Mouse (Mus musculus) adrenal gland, postnatal 36 days (tissue): ENCODE measurements around the gene Il17rd. TPM values are rescaled to one million over a fixed set of nuclear protein-coding genes. Genes with fewer than 3 reads are reported as not detected.
A peak's percentile ranks its signal among the peaks of the same experiment; 100 is the strongest.

Experiments used
- DNase-seq, 2 experiments: peaks; one replicate each; pipeline ENCODE4 v3.0.0; 2021; ENCODE audit warnings: mixed read lengths in 1 of 2
- long read RNA-seq, 2 experiments: library from polyadenylated mRNA; stranded (forward); transcript quantifications; one replicate each; pipeline ENCODE4 v2.0.0; 2021; ENCODE audit warnings: borderline sequencing depth in 2 of 2
- total RNA-seq, 2 experiments: library from RNA; stranded (reverse); gene quantifications; 2 replicates each; pipeline ENCODE4 v1.2.3; 2021

Gene Il17rd
- 1 to 10 TPM; 2.9 to 3.4 TPM for total RNA-seq
- long read RNA-seq, experiment 1, result 0 reads
- long read RNA-seq, experiment 2, result 0 reads

DNA sequence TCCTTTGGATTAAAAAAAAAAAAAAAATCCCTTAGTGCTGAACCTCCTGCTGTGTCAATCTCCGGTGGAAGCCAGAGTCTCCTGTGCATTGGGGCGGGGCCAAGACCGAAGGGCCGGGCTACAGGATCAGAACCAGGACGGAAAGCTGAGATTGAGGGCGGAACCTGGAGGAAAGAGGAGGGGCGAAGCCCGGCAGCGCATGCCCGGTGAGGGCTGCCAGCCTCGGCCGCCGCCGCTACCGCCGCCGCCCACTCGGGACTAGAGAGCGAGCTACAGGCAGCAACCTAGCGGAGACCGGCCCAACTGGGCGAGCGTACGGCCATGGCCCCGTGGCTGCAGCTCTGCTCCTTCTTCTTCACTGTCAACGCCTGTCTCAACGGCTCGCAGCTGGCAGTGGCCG is at the start of gene Il17rd:
Gene Il17rd, plus strand, starts transcription at position 159 of the 400 bp plus-strand sequence.
- peak; percentile 96 for DNase-seq

DNA sequence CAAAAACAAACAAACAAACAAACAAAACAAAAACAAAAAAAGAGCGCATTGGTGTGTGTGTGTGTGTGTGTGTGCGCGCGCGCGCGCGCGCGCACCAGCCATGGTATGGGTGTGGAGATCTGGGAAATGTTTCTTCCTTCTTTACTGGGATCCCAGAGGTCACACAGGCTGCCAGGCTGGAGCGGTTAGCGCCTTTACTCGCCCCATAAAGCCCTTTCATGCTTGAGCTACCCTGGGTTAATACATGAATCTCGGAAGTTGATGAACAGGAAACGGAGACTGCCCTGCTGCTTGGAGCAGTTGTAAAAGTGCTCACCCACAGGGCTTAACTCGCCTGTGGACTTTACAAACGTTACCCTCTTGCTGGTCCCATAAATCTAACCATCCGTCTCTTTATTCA is 47.1 kb upstream of the Il17rd start:
- no peak for DNase-seq

DNA sequence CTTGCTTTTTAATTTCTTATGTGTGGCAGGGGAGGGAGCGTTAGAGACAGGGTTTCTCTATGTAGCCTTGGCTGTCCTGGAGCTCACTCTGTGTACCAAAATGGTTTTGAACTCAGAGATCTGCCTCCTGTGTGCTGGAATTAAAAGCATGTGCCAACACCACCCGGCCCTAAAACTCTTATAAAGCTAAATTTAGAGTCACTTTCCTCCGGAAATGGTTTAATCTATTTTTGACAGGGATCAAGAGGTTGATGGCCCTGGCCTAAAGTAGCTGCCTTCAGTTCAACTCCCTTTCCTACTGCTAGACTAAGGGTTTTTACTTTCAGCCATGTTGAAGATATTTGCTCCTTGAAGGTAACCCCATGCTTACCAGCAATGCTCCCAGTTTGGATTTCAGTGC is 45.3 kb upstream of the Il17rd start:
- DNase-seq, result no peak

DNA sequence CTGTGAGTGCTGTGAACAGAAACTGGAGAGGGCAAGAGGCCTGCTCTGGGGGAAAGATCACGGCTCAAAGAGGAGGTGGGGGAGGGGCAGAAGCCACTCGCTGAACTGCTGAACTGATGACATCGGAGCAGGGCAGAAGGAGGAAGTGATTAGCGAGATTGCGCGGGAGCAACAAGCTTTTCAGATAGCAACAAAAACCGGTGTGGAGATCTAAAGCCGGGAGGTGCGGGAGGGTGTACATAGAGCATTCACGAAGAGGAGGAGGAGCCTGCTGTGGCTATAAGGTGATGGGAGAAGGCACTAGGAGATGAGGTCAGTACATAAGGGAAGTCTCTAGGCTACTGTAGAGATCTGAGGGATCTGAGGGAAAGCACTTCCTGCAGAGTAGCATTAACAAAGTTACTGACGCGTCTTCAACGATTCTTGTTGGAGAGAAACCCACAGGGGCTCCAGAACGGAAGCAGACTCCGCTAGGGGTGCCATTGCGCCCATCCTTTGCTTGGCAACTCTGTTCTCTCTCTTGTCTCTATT is 44.5 kb upstream of the Il17rd start, which contains the start of gene Hesx1:
Gene Hesx1, plus strand, starts transcription at position 206 of the 531 bp plus-strand sequence.
- peak; percentile 31 to 72 for DNase-seq

DNA sequence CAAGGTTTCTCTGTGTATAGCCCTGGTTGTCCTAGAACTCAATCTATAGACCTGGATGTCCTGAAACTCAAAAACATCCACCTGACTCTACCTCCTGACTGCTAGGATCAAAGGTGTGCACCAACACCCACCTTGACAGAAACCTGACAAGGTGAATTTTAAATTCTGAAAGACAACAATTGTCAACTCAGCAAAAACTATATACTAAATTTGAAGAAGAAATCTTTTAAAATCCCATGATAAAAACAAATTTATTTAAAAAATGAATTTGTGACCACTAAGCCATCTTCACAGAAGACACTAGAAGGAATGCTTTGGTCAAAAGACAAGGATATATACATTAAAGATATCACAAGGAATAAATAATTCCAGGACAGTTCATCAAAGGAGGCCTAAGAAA is 42.5 kb upstream of the Il17rd start:
- DNase-seq, result no peak

DNA sequence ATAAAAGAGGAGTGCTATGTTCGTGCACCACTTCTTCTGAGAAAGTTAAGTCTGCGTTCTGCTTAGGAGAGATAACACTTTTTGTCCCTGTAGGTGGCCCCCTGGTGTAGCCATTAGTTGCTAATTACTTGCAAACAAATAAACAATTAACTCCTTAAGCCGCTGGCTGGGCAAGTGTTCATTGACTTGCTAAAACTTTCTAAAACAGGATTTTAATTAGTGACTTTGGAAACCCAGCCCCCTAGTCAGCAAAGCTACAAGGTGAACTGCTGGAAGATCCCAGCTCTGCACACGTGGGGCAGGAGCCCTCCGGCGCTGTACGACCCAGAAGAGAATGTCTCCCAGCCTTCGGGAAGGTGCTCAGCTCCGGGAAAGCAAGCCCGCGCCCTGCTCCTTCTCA is 38.4 kb upstream of the Il17rd start:
- DNase-seq, result no peak

DNA sequence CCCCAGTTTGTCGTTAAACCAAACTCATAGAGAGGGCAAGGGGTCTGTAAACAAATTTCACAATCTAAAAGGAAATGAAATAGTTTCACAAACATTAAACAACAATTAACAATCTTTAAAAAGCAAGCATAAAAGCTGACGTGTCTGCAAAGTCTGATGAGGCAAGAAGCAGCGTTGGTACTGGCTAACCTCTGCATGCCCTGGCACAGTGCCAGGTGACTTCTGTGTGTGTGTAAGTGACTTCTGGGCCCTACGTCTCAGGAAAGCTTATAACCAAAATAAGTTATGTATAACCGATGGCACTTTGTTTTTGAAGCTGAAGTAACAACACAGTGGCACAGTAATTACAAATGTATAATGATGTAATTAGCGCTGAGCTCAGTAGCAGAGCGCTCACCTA is 33.8 kb upstream of the Il17rd start:
- DNase-seq, result peak; percentile 26 to 49

DNA sequence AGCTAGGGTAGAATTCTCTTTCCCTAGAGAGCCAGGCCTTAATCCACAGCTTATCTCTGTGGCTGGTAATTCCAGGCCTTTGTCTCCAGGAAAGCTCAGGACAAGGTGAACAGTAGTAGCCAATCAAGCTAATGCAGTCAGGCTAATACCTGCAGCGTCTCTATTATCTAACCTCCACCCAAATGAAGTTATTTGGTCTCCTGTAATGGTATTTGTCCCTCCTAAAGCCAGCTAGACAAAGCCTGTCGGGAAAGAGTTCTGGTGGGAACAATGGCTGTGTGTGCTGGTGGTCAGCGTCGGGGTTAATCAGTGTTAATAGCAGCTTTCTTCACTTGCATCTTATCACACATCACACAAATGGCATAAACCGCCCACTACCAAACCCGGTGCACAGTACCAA is 32.8 kb upstream of the Il17rd start:
- DNase-seq, result no peak

DNA sequence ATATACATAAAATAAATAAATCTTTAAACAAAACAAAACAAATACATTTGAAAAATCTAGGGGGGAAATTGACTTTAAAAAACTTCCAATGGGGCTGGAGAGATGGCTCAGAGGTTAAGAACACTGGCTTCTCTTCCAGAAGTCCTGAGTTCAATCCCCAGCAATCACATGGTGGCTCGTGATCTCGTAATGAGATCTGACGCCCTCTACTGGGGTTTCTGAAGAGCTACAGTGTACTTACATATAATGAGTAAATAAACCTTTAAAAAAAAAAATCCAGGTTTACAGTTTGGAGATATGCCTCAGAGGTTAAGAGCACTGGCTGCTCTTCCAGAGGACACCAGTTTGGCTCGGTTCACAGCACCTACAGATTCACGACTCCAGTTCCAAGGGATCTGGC is 27.2 kb upstream of the Il17rd start:
- DNase-seq, result no peak

DNA sequence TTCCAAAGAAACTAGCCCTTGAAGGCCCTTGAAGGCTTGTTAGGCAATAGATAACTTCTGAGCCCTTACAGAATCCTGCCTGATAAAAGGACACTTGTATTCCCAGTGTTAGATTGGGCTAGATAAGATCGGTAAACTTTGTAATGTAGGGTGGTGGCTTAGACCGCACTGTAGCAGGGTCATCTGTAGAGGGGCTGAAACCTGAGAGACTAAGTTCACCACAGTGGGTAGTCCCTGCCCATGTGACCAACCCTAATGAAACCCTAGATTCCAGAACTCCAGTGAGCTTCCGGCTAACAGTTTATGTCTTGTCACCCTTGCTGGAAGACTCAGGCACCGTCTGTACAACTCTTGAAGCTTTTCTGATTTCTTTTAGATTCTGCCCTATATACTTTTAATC is 25.1 kb upstream of the Il17rd start:
- no peak for DNase-seq

DNA sequence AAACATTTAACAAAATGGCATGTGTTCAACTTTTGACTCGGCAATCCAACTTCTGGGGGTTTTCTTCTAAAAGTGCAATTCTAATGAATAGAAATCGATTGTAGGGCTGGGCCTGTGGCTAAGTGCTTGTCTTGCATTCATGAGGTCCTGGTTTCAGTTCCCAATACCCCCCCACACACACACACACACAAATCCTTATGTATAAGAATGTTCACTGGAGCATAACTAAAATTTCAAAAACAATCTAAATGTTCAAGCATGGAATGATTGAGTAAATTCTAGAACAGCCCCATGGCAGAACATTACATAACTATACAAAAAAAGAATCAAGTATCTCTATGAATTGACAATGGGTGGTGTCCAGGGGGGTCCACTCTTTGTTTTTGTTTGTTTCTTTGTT is 20.8 kb upstream of the Il17rd start:
- no peak for DNase-seq

DNA sequence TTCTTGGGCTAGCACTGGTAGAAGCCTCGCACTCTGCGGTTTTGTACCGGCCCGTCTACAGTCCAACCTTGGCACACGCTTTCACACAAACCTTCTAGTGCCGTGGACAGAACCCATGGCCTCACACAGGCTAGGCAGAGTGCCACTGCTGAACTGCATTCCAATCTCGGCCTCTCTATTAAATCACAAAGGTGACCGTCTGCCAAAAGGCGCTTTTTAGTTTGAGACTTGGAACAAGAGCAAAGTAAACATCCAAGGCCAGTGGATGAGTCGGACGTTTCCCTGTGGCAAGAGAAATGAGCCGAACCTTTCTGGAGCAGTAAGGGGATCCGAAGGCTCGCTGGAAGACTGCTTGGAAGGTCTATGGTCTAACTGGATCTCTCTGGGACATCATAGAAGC is 18.9 kb upstream of the Il17rd start:
- DNase-seq, result peak; percentile 78 to 80

DNA sequence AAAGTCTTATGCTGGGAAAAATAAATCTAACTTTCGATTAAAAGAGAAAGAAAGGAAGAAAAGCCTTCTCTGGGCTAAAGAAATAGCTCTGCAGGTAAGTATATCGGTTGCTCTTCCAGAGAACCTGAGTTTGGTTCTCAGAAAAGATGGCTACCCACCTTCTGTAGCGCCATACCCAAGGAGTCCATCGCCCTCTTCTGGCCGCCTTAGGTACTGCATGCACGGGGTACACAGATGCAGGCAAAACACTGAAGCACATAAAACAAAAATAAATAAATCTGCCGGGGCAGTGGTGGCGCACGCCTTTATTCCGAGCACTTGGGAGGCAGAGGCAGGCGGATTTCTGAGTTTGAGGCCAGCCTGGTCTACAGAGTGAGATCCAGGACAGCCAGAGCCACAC is 15.9 kb upstream of the Il17rd start:
- peak; percentile 80 to 86 for DNase-seq

DNA sequence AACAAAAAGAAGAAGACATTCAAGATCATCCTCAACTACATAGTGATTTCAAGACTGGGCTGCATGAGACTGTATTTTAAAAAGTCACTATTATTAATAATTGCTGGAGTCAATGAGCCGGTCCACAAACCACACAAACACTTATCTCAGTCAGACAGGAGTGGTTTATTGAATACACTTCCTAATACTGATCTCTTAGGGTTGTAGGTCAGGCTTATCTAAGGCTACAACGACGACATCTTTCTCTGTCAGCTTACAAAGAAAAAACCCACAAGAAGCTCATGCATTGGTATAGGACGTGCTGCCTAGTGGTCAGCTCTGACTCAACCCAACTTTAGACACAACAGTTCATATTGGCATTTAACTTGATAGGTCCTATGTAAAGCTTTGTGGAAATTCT is 14.1 kb upstream of the Il17rd start:
- no peak for DNase-seq

DNA sequence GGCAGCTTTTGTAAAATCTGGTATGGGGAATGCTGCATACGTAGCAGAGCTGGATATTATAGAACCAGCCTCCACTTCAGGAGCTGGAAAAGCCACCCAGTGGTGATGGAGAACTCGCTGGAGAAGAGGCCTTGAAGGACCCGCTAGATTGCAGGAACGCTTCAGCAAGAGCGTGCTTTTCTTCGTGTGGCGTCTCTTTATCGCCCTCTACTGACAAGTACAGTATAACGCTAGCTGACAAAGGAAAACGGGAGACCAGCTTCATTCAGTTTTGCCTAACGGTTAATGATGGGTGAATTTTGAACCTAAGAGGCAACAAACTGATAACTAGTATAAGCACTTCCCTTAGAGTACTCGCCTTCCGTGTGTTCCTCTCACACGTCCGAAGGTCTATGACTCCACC is 9.0 kb upstream of the Il17rd start:
- peak; percentile 30 to 51 for DNase-seq

DNA sequence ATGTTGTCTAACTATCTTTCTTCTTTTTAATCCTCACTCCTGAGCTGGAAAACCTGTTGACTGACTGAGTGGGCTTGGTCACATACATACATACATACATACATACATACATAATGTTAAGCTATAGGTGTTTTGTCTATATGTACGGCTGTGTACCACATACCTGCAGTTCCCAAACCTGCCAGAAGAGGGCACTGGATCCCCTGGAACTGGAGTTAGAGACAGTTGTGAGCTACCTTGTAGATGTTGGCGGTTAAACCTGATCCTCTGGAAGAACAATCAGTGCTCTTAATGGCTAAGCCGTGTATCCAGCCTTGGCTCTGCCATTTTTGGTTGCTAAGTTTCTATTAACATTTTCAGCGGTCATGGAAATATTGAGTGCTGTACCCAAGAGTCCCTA is 7.6 kb upstream of the Il17rd start:
- DNase-seq, result peak; percentile 75 to 82

DNA sequence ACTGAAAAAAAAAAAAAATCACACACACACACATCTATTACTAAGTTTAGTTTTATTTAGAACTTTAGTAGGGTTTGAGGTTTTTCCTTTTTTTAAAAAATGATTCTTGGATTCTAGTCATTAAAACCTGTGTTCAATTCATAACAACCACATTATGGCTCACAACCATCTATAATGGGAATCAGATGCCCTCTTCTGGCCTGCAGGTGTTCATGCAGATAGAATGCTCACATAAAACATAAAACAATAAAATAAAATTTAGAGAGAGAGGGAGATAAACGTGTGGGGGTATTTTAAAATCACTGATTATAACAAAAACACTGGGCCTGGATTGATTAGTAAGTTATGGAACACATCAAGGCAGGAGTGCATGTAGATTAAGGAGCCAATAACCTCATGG is 1.2 kb upstream of the Il17rd start:
- DNase-seq, result no peak

DNA sequence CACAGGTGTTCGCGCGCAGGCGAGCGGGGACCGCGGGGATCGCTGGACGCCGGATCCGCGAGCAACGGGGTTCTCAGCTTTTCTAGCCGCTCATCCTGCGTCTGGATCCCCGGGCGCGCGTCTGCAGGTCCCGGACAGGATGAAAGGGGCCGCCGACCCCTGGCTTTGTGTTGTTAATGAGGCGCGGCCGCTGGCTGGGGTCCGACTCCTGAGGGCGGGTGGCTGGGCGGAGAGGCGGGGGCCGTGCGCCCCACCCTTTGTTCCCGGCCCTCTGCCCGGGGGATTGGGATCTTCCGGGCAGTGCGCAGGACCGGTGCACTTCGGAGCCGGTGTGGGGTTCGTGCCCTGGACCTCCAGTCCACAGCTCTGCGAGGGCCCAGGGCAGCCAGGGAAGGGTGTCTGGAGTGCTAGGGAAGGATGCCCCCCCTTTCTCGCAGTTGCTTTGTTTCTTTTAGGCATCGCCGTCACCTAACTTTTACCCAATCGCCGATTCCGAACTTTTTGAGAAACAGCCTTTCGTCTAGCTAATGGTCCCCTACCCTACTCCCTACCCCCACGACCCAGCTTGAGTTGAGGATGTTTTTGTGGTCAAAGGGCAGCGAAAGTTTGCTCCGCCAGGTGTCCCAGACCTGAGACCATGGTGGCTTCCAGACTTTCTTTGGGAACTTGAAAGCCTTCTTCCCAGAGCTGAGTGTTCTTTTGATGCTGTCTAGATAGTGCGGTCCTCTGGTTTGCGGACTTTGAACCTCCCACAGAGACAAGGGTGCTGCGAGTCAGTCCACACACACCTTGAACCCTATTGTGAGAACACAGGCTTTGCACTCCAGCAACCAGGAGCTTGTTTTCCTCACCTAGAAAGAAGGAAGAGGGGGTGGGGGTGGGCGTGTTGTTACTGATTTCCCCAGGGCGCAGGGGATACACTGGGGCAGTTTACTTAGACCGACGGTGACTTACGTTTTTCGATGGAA is 824 bp downstream of the Il17rd start:
- peak; percentile 24 to 46 for DNase-seq

DNA sequence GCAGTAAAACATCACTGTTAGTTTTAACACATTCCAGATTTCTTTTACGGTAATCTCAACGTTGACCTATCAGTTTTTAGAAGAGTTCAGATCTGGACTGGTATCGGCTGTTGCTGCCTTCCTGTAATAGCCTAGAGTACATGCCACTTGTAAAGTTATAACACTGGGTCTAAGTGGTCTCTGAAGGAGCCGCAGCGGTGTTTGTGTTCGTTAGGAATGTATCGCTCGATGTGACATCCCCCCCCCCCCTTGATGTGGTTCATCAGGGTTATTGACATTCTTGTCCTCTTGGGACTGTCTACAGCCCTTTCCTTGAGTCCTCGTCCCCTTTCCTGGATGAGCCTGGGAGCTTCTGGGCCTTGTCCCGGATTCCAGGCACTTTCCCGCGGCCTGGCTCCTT is 1.7 kb downstream of the Il17rd start:
- DNase-seq, result no peak

DNA sequence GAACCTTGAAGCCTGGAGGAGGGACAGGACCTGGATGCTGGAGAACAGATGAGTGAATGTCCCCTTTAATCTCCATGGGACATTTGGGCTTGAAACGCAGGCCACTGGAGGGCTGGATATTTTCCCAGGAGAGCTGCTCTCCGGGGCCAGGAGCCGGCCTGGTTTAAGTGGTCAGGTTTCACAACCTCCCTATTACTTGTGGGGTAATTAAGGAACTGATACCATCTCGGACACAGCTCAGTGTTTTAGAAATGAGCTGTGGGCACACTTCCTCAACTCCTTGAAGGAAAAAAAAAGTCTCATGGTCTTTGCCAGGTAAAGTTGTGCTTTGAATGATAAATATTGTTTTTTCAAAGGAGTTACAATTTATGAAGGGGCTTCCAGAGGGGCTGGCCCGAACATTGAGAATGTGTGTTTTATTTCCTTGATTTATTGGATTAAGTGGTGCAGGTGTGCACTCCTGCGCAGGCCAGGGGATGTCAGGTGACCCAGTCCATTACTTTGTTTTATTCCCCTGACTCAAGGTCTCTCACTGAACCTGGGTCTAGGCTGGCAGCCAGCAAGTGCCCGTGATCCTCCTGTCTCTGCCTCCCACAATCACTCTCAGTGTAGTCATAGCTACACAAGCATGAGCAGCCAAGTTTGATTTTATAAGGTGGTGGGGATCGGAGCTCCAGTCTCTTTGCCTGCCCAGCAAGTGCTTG is 3.7 kb downstream of the Il17rd start:
- DNase-seq, result no peak

DNA sequence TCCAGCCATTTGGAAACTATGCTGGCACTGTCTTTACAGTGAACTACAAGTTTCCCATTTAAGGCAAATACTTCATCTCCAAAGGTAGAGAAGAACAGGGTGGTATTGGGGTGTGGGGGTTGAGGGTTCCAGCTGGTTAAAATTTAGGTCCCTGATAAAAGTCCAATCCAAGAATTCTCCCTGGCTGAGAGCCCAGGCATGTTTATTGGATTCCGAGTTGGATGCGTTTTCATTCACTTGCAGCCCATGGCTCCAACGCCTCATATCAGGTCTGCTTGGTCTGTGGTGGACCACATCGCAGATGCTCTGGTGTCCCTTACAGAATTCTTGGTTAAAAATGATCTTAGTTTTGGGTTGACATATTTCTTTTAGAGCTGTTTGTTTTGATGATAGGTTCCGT is 4.7 kb downstream of the Il17rd start:
- DNase-seq, result no peak

DNA sequence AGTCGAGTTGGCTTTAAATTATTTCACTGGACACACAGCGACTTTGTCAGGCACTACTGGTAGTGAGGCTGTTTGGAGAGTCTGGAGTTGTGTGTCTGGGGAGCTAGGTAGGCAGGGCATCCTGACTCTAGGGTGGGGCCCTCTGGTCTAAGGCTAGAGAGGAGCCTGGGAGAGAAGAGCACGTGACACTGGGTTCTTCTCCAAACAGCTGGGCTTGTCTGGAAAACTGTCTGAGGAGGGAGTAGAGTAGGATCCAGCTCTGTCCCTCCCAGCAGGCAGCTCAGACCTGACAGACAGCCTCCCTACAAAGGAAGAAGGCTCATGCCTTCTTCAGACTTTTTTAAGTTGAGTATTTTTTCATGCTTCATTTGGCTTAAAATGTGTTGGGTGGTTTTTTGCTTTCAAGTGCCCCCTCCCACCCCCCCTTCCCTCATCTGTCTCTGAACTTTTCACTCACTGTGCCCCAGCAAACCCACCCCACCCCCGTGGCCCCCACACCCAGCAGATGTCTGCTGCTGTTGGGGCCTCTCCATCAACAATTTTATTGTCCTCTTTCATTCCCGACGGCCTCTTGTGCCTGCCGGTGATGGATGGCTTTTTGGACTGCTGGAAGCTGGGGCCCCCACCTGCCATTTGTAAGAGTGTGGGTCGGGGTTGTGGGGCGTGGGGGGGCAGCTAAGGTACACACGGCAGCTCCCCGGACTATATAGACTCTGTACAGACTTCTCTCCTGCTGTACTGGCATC is 5.7 kb downstream of the Il17rd start:
- DNase-seq, result no peak
